Comparison of ENCODE assay signal across 20 mouse cellular contexts in genomic region chr6:6657928-6658500, GRCm38 (mm10).
DNase-seq lines count a peak whose midpoint lies in the region; ATAC-seq and TF ChIP-seq lines count a peak whose summit lies in the region.
"Had no signal": no experiment of that assay in that cellular context is flagged by ENCODE, and none has a peak within 500 bp of the region (broad histone marks: within the 10 kb centered on the region; RNA-seq: fewer than 3 reads in every experiment).

No protein-coding gene starts in this region.

- ATAC-seq in hindbrain, embryonic 16.5 days: 0 out of 2 replicates have a peak, but pooled peaks have one; percentile 45
- no peak for ATAC-seq in hindbrain, embryonic 13.5 days (ENCODE audit: low FRiP score)
- peak; percentile 39; the same call in 1 of the 2 replicates for ATAC-seq in embryonic facial prominence, embryonic 15.5 days (ENCODE audit: insufficient number of reproducible peaks, low FRiP score, low TSS enrichment, low read depth)
- ATAC-seq: forebrain, postnatal 0 days; inflammation-experienced regulatory T-cells, adult 6 months; intestine, postnatal 0 days had no signal

- DNase-seq in embryo, embryonic 10 days (ENCODE audit: low spot score): peak; percentile 6
- no peak for DNase-seq in embryo, embryonic 9.5 days (ENCODE audit: extremely low spot score)
- DNase-seq in 3T3-L1 (ENCODE audit: low read depth, low spot score): peak; percentile 31
- no peak for DNase-seq in thymus, adult 2 months
- DNase-seq: adrenal gland, postnatal 10 days; cerebellum, adult 11 months; cerebellum, adult 8-10 months; cerebellum, postnatal 14 days; forebrain, postnatal 0 days; gastrocnemius, adult 2 months; gastrocnemius, postnatal 25 days had no signal

- no peaks in the 10 kb centered on the region for H3K9me3 ChIP-seq in hindbrain, embryonic 16.5 days (ENCODE audit: control insufficient read depth, low read length)
- no peaks in the 10 kb centered on the region for H3K9me3 ChIP-seq in hindbrain, embryonic 13.5 days
- H3K9me3 ChIP-seq in embryonic facial prominence, embryonic 15.5 days (replicated peaks): no peaks in the 10 kb centered on the region
- H3K9me3 ChIP-seq: embryonic facial prominence, embryonic 12.5 days; heart, embryonic 12.5 days; hindbrain, embryonic 12.5 days had no signal

- H3K27ac ChIP-seq in hindbrain, embryonic 16.5 days (ENCODE audit: low read depth, low read length): no peak overlapping the region
- H3K27ac ChIP-seq in hindbrain, embryonic 13.5 days: no peak overlapping the region
- H3K27ac ChIP-seq in embryonic facial prominence, embryonic 15.5 days (replicated peaks): no peak overlapping the region
- no peak overlapping the region for H3K27ac ChIP-seq in thymus, adult 2 months (ENCODE audit: control insufficient read depth, insufficient read depth, low read length)
- H3K27ac ChIP-seq: embryonic facial prominence, embryonic 12.5 days; gastrocnemius, adult 2 months; hindbrain, embryonic 12.5 days had no signal

- no peaks in the 10 kb centered on the region for H3K36me3 ChIP-seq in hindbrain, embryonic 16.5 days (ENCODE audit: control insufficient read depth, insufficient read depth, low read length)
- H3K36me3 ChIP-seq in hindbrain, embryonic 13.5 days: no peaks in the 10 kb centered on the region
- no peaks in the 10 kb centered on the region for H3K36me3 ChIP-seq in embryonic facial prominence, embryonic 15.5 days
- H3K36me3 ChIP-seq in thymus, adult 2 months (ENCODE audit: control insufficient read depth, insufficient read depth, low read length): no peaks in the 10 kb centered on the region
- H3K36me3 ChIP-seq: embryonic facial prominence, embryonic 12.5 days; heart, embryonic 12.5 days; hindbrain, embryonic 12.5 days had no signal

- 49% methylated on average over 3 of the region's 3 CpGs for whole genome bisulfite sequencing in hindbrain, embryonic 16.5 days
- 60% methylated on average over 3 of the region's 3 CpGs for WGBS in hindbrain, embryonic 13.5 days
- WGBS in embryonic facial prominence, embryonic 15.5 days: 44% methylated on average over 3 of the region's 3 CpGs
- 84% methylated on average over 3 of the region's 3 CpGs for WGBS in thymus, adult 2 months

- H3K4me3 ChIP-seq in hindbrain, embryonic 16.5 days (ENCODE audit: low read length): no peak overlapping the region
- H3K4me3 ChIP-seq in hindbrain, embryonic 13.5 days: no peak overlapping the region
- no peak overlapping the region for H3K4me3 ChIP-seq in embryonic facial prominence, embryonic 15.5 days (replicated peaks)
- no peak overlapping the region for H3K4me3 ChIP-seq in thymus, adult 2 months (ENCODE audit: control insufficient read depth, insufficient read depth, low read length)
- H3K4me3 ChIP-seq: embryonic facial prominence, embryonic 12.5 days; erythroblast, embryonic 14.5 days; gastrocnemius, adult 2 months; heart, embryonic 12.5 days; hindbrain, embryonic 12.5 days had no signal

- H3K27me3 ChIP-seq in hindbrain, embryonic 16.5 days (replicated peaks; ENCODE audit: control insufficient read depth, insufficient read depth, low read length): no peaks in the 10 kb centered on the region
- H3K27me3 ChIP-seq in hindbrain, embryonic 13.5 days: no peaks in the 10 kb centered on the region
- H3K27me3 ChIP-seq in embryonic facial prominence, embryonic 15.5 days: no peaks in the 10 kb centered on the region
- no peaks in the 10 kb centered on the region for H3K27me3 ChIP-seq in thymus, adult 2 months (ENCODE audit: control insufficient read depth, insufficient read depth, low read length)
- H3K27me3 ChIP-seq: embryonic facial prominence, embryonic 12.5 days; heart, embryonic 12.5 days; hindbrain, embryonic 12.5 days had no signal

- H3K9ac ChIP-seq in hindbrain, embryonic 16.5 days (ENCODE audit: low read depth, low read length): no peak overlapping the region
- no peak overlapping the region for H3K9ac ChIP-seq in hindbrain, embryonic 13.5 days
- H3K9ac ChIP-seq in embryonic facial prominence, embryonic 15.5 days: no peak overlapping the region
- H3K9ac ChIP-seq: embryonic facial prominence, embryonic 12.5 days; forebrain, postnatal 0 days; heart, embryonic 12.5 days; hindbrain, embryonic 12.5 days had no signal

- H3K4me2 ChIP-seq in hindbrain, embryonic 16.5 days (ENCODE audit: low read length): no peak overlapping the region
- H3K4me2 ChIP-seq in hindbrain, embryonic 13.5 days: no peak overlapping the region
- H3K4me2 ChIP-seq in embryonic facial prominence, embryonic 15.5 days (replicated peaks): no peak overlapping the region
- H3K4me2 ChIP-seq: embryonic facial prominence, embryonic 12.5 days; heart, embryonic 12.5 days; hindbrain, embryonic 12.5 days had no signal

- TF ChIP-seq POLR2A in thymus, adult 2 months (IDR thresholded peaks at IDR 0.05; ENCODE audit: control insufficient read depth, extremely low read depth, insufficient read depth, low read length, poor library complexity): no peak

- H3K4me1 ChIP-seq in hindbrain, embryonic 16.5 days (ENCODE audit: control insufficient read depth, insufficient read depth, low read depth, low read length): no peaks in the 10 kb centered on the region
- no peaks in the 10 kb centered on the region for H3K4me1 ChIP-seq in hindbrain, embryonic 13.5 days (replicated peaks)
- H3K4me1 ChIP-seq in embryonic facial prominence, embryonic 15.5 days: no peaks in the 10 kb centered on the region
- no peaks in the 10 kb centered on the region for H3K4me1 ChIP-seq in thymus, adult 2 months (replicated peaks; ENCODE audit: control insufficient read depth, insufficient read depth, low read length)
- H3K4me1 ChIP-seq: embryonic facial prominence, embryonic 12.5 days; heart, embryonic 12.5 days; hindbrain, embryonic 12.5 days had no signal

- TF ChIP-seq CTCF in thymus, adult 2 months (IDR thresholded peaks at IDR 0.05; ENCODE audit: borderline replicate concordance, control insufficient read depth, extremely low read depth, insufficient read depth, low read length, poor library complexity): no peak

Comparison
In these comparisons a context has a peak if more than half of its experiments do, and no peak if none do; other contexts are left out.
1. DNase-seq: peak in embryo, embryonic 10 days (single experiment) and 3T3-L1 (single experiment); none in embryo, embryonic 9.5 days (single experiment) and thymus, adult 2 months (single experiment).